Mouse (Mus musculus): Measurements from ENCODE around the gene Pi16. TPM values are rescaled to one million over a fixed set of nuclear protein-coding genes. Genes with fewer than 3 reads are reported as not detected.

The Pi16 gene
- polyA plus RNA-seq, 1 experiment, result 0.61 TPM

DNA sequence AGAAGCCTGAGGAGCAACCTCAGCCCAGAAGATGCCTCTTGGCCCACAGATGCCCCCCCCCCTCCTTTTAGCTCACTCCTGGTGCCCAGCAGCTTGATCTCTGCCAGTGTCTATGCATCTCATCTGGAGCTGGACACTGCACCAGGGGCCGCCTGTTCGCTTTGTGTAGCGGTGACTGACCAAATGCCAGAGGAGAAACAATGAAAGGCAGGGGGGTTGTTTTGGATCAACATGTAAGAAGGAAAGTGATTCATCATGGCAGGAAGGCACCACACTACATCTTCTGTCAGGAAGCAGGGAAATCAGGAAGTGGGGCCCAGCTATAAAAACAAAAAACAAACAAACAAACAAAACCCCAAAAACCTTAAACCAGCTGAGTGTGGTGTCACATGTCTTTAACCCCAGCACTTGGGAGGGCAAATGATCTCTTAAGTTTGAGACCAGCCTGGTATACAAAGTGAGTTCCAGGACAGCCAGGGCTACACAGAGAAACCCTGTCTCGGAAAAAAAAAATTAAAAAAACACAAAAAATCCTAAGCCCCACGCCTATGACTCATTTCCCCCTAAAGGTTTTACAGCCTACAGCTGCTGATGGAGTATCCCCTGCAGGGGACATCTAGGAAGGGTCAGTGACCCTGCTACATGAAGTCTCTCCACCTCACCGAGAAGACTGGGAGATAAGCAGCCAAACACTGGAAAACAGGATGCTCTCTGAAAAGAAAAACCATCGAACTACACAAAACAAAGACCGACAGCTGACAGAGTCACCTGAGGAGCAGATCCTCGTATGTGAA is 1.6 kb upstream of the Pi16 start:
- Histone ChIP-seq H3K27ac (ENCODE audit: insufficient read depth, low read length) (peak overlapping the region; percentile 2; the same call in 1 of the 2 replicates), H3K4me3 (ENCODE audit: insufficient read depth, low read length) (no peak overlapping the region), H3K4me1 (ENCODE audit: control insufficient read depth, insufficient read depth, low read length) (peaks cover 10% of the 10 kb centered on the region)
- TF ChIP-seq POLR2A (IDR thresholded peaks at IDR 0.05; ENCODE audit: low read depth, low read length) (no peak), CTCF (IDR thresholded peaks at IDR 0.05; ENCODE audit: borderline replicate concordance, insufficient read depth, low read length) (no peak)

DNA sequence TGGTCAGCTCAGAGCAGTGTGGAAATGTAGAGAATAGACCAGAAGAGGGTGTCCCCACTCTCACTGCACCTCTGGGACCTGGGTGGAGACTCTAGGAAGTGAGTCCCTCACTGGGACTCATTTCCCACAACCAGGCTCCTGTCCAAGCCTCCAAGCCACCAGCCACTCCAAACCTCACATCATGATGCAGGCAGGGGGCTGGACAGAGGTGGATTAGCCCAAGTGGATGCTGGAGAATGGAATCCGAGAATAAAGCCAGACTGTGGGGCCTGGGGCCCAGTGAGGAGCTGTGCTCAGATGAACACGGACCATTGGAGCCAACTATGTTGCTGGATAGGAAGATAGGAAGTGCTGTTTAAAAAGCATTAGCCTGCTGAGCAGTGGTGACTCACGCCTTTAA is 589 bp upstream of the Pi16 start:
- TF ChIP-seq CTCF (IDR thresholded peaks at IDR 0.05; ENCODE audit: borderline replicate concordance, insufficient read depth, low read length) (no peak), POLR2A (IDR thresholded peaks at IDR 0.05; ENCODE audit: low read depth, low read length) (no peak)
- H3K27ac ChIP-seq (ENCODE audit: insufficient read depth, low read length), result no peak overlapping the region
- H3K4me3 ChIP-seq (ENCODE audit: insufficient read depth, low read length), result no peak overlapping the region
- H3K4me1 ChIP-seq (ENCODE audit: control insufficient read depth, insufficient read depth, low read length), result peaks cover 10% of the 10 kb centered on the region

DNA sequence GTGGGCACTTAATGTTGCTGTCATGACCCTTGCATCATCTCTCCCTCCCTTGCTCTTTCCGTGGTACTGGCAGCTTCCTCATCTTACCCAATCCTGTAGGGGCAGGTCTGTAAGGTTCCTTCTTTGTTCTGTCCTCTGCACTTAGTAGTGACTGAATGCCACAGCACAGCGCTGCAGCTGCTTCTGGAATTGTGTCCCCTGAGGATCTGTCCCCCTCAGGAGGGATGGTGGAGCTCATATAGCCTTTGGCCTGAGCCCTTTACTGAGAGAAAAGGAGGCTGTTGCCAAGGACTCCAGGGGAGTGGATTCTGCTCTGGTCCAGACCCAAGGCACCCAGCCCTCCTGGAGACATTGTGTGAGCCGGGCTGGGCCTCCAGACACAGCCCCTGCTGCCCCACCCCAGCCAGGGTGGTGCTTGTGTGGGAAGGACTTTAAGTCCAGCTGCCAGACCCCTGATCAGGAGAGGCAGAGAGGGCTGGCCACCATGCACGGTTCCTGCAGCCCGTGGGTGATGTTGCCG is 1.3 kb downstream of the Pi16 start:
- Histone ChIP-seq H3K4me1 (ENCODE audit: control insufficient read depth, insufficient read depth, low read length) (peaks cover 10% of the 10 kb centered on the region), H3K27ac (ENCODE audit: insufficient read depth, low read length) (no peak overlapping the region), H3K4me3 (ENCODE audit: insufficient read depth, low read length) (no peak overlapping the region)
- no peak for TF ChIP-seq POLR2A (IDR thresholded peaks at IDR 0.05; ENCODE audit: low read depth, low read length)
- no peak for TF ChIP-seq CTCF (IDR thresholded peaks at IDR 0.05; ENCODE audit: borderline replicate concordance, insufficient read depth, low read length)

DNA sequence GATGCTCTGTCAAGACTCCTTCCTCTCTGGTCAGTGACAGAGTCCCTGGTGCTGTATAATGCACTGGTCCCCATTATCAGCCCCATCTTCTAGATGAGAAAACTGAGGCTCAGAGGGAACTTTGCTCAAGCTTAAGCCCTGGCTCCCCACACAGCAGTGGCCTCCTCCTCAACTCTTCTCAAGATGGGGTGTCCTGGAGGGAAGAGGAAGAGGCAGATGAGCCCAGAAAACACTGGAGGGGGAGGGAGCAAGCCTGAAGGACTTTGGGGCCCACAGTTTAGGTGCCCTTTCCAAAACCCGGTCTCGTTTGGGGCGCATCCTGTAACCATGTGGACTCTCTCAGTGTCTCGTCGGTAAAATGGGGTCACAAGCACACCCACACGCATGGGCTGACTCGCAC is 2.0 kb downstream of the Pi16 start:
- H3K27ac ChIP-seq (ENCODE audit: insufficient read depth, low read length), result no peak overlapping the region
- H3K4me1 ChIP-seq (ENCODE audit: control insufficient read depth, insufficient read depth, low read length), result peaks cover 10% of the 10 kb centered on the region
- TF ChIP-seq POLR2A (IDR thresholded peaks at IDR 0.05; ENCODE audit: low read depth, low read length) (no peak), CTCF (IDR thresholded peaks at IDR 0.05; ENCODE audit: borderline replicate concordance, insufficient read depth, low read length) (no peak)
- H3K4me3 ChIP-seq (ENCODE audit: insufficient read depth, low read length), result no peak overlapping the region

DNA sequence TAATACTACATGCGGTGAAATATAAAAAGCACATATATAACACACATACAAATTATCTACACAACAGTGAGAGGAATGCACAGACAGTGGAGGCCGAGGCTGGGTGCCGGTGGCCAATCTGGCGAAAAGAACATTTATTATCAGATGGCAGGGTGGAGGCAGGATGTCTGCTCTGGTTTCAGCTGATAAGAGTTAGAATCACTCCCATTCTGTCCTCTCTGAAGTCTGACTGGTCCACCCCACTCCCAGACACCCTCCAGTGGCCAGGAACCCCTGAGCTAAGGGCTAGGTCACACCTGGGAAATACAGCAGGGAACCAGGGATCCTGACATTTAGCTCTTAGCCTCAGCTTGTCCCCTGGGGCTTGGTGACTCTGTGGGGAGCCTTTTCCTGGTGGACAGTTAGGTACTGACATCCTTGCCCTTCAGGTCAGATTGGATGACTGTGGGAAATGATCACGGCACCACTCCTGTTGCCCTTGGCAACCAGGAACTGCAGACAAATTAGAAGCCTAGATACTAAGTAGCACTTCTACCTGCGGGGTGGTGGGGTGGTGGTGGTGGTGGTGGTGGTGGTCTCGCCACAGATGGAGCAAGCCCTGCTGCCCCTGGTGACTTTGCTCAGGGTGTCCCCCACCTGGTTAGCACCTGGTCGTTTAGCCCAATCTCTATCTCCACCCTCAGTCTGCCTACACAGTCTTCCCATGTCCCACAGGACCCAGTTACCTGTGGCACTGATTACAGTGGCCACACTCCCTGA is 2.6 kb downstream of the Pi16 start:
- TF ChIP-seq CTCF (IDR thresholded peaks at IDR 0.05; ENCODE audit: borderline replicate concordance, insufficient read depth, low read length), result no peak
- no peak for TF ChIP-seq POLR2A (IDR thresholded peaks at IDR 0.05; ENCODE audit: low read depth, low read length)
- no peak overlapping the region for H3K27ac ChIP-seq (ENCODE audit: insufficient read depth, low read length)
- peaks cover 10% of the 10 kb centered on the region for H3K4me1 ChIP-seq (ENCODE audit: control insufficient read depth, insufficient read depth, low read length)
- H3K4me3 ChIP-seq (ENCODE audit: insufficient read depth, low read length), result no peak overlapping the region

DNA sequence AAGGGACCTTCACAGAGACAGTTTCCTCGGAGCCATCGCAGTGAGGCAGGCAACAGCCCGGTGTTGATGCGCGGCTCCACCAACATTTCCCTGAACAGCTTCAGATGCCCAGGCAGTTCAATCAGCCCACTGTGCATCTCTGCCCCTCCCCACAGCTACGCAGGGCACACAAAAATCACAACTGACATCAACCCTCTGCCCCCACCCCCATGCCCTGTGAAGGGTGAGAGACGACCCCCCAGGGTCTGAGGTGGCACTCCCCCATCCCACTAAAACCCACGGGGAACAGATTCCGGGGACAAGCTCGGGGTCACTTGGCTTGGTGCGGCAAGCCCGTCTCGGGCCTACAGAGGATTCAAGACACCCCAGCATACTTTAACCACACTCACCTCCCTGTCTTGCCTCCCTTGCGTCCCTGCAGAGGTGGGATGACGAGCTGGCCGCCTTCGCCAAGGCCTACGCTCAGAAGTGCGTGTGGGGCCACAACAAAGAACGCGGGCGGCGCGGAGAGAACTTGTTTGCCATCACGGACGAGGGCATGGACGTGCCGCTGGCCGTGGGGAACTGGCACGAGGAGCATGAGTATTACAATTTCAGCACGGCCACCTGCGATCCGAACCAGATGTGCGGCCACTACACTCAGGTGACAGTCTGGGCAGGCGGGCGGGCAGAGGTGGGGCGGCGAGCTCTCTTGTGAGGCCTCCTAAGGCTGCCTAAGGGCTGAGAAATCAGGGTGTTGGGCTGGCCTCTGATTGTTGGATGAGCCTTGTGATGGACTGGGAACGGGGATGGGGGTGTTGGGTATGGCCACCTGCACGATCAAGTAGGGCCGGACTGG is 4.5 kb downstream of the Pi16 start:
- Histone ChIP-seq H3K4me1 (ENCODE audit: control insufficient read depth, insufficient read depth, low read length) (no peaks in the 10 kb centered on the region), H3K27ac (ENCODE audit: insufficient read depth, low read length) (no peak overlapping the region), H3K4me3 (ENCODE audit: insufficient read depth, low read length) (no peak overlapping the region)
- TF ChIP-seq POLR2A (IDR thresholded peaks at IDR 0.05; ENCODE audit: low read depth, low read length) (no peak), CTCF (IDR thresholded peaks at IDR 0.05; ENCODE audit: borderline replicate concordance, insufficient read depth, low read length) (no peak)

DNA sequence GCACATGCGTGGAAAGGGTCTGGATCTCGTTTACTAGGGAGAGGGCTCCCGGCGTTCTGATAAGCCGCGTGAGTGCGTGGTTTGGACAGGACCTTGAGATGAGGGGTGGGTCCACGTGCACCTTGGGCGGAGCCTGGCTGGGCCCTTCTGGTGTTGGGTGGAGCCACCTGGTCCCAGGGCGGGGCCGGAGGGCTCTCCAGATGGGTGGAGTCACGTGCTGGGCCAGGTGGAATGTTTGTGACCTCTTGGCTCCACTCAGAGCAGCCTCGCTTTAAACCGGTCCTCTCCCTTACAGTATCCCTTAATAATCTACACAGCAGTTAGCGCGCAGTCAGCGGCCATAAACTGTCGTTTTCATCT is 5.1 kb downstream of the Pi16 start:
- Histone ChIP-seq H3K4me1 (ENCODE audit: control insufficient read depth, insufficient read depth, low read length) (no peaks in the 10 kb centered on the region), H3K4me3 (ENCODE audit: insufficient read depth, low read length) (no peak overlapping the region), H3K27ac (ENCODE audit: insufficient read depth, low read length) (no peak overlapping the region)
- no peak for TF ChIP-seq CTCF (IDR thresholded peaks at IDR 0.05; ENCODE audit: borderline replicate concordance, insufficient read depth, low read length)
- no peak for TF ChIP-seq POLR2A (IDR thresholded peaks at IDR 0.05; ENCODE audit: low read depth, low read length)

DNA sequence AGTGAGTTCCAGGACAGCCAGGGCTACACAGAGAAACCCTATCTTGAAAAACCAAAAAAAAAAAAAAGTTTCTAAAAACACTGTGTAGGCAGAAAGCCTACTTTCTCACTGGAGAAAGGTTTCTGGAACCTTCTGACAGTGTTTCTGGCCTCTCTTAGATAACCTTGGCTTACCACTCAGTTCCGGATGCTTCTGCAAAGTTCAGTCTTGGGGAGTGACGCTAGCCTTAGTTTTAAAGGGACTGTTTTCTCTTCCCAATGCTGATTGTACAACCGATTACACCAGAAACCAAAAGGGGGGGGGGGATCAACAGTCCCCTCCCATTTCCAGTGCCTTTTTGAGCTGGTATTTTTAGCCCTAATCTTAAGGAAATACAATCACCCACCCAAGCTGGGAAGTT is 6.1 kb downstream of the Pi16 start:
- TF ChIP-seq CTCF (IDR thresholded peaks at IDR 0.05; ENCODE audit: borderline replicate concordance, insufficient read depth, low read length), result no peak
- Histone ChIP-seq H3K4me3 (ENCODE audit: insufficient read depth, low read length) (no peak overlapping the region), H3K4me1 (ENCODE audit: control insufficient read depth, insufficient read depth, low read length) (no peaks in the 10 kb centered on the region), H3K27ac (ENCODE audit: insufficient read depth, low read length) (no peak overlapping the region)

DNA sequence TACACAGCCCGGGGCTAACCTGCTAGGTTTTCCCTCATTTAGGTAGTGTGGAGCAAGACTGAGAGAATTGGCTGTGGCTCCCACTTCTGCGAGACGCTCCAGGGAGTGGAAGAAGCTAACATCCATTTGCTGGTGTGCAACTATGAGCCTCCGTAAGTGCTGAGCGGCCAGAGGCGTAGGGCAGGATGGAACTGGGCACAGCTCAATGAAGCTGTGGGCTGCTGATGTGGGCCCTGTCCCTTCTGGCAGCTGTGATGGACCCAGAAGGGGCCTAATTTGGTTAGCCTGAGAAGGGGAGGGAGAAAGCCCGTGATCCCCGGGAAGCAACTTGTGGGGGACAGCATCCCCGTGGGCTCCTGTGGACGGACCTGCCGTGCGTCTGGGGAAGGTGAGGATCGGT is 8.4 kb downstream of the Pi16 start:
- TF ChIP-seq CTCF (IDR thresholded peaks at IDR 0.05; ENCODE audit: borderline replicate concordance, insufficient read depth, low read length) (no peak), POLR2A (IDR thresholded peaks at IDR 0.05; ENCODE audit: low read depth, low read length) (no peak)
- Histone ChIP-seq H3K4me3 (ENCODE audit: insufficient read depth, low read length) (no peak overlapping the region), H3K4me1 (ENCODE audit: control insufficient read depth, insufficient read depth, low read length) (no peaks in the 10 kb centered on the region), H3K27ac (ENCODE audit: insufficient read depth, low read length) (no peak overlapping the region)

All from embryonic fibroblast, embryonic 13.5 days (primary cell).